Mouse (Mus musculus) lung, adult 2 months (tissue): ENCODE results near the gene Olfr1045.

ENCODE experiments used
- CTCF ChIP-seq: fragments of 200-500 bp; IDR thresholded peaks from 2 replicates; pipeline ENCODE4 v1.5.1; 2011; ENCODE audit warnings: mild to moderate bottlenecking, low read length, control low read depth; ENCODE audit not compliant: insufficient read depth
- POLR2A ChIP-seq: fragments of 200-500 bp; IDR thresholded peaks from 2 replicates; pipeline ENCODE4 v1.6.1; 2011; ENCODE audit warnings: low read depth, mild to moderate bottlenecking, control low read depth, low read length, borderline replicate concordance; ENCODE audit errors: extremely low read depth

DNA sequence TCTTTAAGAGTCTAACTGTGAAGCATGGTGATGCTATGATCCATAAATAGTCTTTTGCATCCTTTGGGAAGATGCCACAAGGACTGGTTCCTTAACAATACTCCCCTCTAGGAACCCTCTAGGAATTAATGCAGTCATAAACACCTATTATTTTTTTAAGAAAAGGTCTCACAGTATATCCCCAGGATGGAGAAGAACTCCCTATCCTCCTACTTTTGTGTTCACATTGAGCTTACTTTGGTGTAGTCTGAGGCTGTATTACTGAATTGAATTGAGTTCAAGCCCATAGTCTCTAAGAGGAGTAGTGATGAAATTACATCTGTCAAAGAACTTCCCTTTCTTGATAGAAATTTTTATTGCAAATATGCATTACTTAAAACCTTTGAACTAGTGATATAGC, at the start of gene Olfr1045:
- TF ChIP-seq CTCF = no peak
- no peak for TF ChIP-seq POLR2A
